Mouse (Mus musculus): ENCODE data around the gene C1ql3. TPM values are rescaled to one million over a fixed set of nuclear protein-coding genes. Genes with fewer than 3 reads are reported as not detected.

C1ql3 gene
- total RNA-seq, 4 experiments from 2014 or later = 0.12 to 0.40 (median 0.17) TPM

Other genes with a start within 250 kb of the C1ql3 start
- 10 to 100 TPM; 12.0 to 13.7 (median 12.8) TPM for gene Pter, start 87.8 kb downstream of the C1ql3 start, total RNA-seq (2022)

Measured in gastrocnemius, adult 8-10 months (tissue).